Mouse (Mus musculus): ENCODE measurements around the gene 2610507B11Rik. TPM values are rescaled to one million over a fixed set of nuclear protein-coding genes. Genes with fewer than 3 reads are reported as not detected.

Gene 2610507B11Rik
- polyA plus RNA-seq, 1 experiment from 2014 or later, result 69.3 TPM

GRCm38 (mm10) chr11:78328512-78329056 lies 67.0 kb downstream of the 2610507B11Rik start:
- peak overlapping the region; percentile 91 for H3K4me3 ChIP-seq
- DNase-seq (ENCODE audit: low spot score), result no peak
- 1% methylated on average over 41 of the region's 41 CpGs for WGBS
- H3K27me3 ChIP-seq (ENCODE audit: insufficient read depth, poor library complexity, severe bottlenecking), result no peaks in the 10 kb centered on the region
- H3K9me3 ChIP-seq, result no peaks in the 10 kb centered on the region
- H3K4me1 ChIP-seq, result peaks cover 15% of the 10 kb centered on the region
- peak overlapping the region; percentile 85 for H3K27ac ChIP-seq
- H3K36me3 ChIP-seq, result peaks cover 35% of the 10 kb centered on the region

GRCm38 (mm10) chr11:78332676-78333075 lies 71.1 kb downstream of the 2610507B11Rik start:
- peak; percentile 65 for DNase-seq (ENCODE audit: low spot score)
- H3K9me3 ChIP-seq, result no peaks in the 10 kb centered on the region
- H3K4me1 ChIP-seq, result peaks cover 8% of the 10 kb centered on the region
- no peak overlapping the region for H3K4me3 ChIP-seq
- 93% methylated on average over 12 of the region's 12 CpGs for WGBS
- no peaks in the 10 kb centered on the region for H3K27me3 ChIP-seq (ENCODE audit: insufficient read depth, poor library complexity, severe bottlenecking)
- H3K36me3 ChIP-seq, result peaks cover 51% of the 10 kb centered on the region
- no peak overlapping the region for H3K27ac ChIP-seq

- no peak overlapping the region for H3K27ac ChIP-seq
- DNase-seq (ENCODE audit: low spot score), result no peak
- peaks cover 59% of the 10 kb centered on the region for H3K36me3 ChIP-seq
- H3K4me1 ChIP-seq, result peaks cover 4% of the 10 kb centered on the region
- no peaks in the 10 kb centered on the region for H3K9me3 ChIP-seq
- H3K4me3 ChIP-seq, result no peak overlapping the region
- H3K27me3 ChIP-seq (ENCODE audit: insufficient read depth, poor library complexity, severe bottlenecking), result no peaks in the 10 kb centered on the region
- 85% methylated on average over 5 of the region's 5 CpGs for WGBS
These were observed 72.4 kb downstream of the 2610507B11Rik start for GRCm38 (mm10) chr11:78333992-78334391.

- no peak overlapping the region for H3K4me3 ChIP-seq
- H3K9me3 ChIP-seq, result no peaks in the 10 kb centered on the region
- no peaks in the 10 kb centered on the region for H3K4me1 ChIP-seq
- 95% methylated on average over 8 of the region's 8 CpGs for WGBS
- H3K27me3 ChIP-seq (ENCODE audit: insufficient read depth, poor library complexity, severe bottlenecking), result no peaks in the 10 kb centered on the region
- DNase-seq (ENCODE audit: low spot score), result no peak
- peaks cover 83% of the 10 kb centered on the region for H3K36me3 ChIP-seq
- H3K27ac ChIP-seq, result no peak overlapping the region
These were observed 75.5 kb downstream of the 2610507B11Rik start for GRCm38 (mm10) chr11:78337040-78337439.

Other genes with a start within 250 kb of the 2610507B11Rik start
- gene Dhrs13, start 229.5 kb upstream of the 2610507B11Rik start, polyA plus RNA-seq (2016; fragmentation: Nextera tagmentation; extraction: Ambion mirVana), result 14.6 and 16.5 TPM in 2 replicates
- gene Flot2, start 223.8 kb upstream of the 2610507B11Rik start, polyA plus RNA-seq (2016; fragmentation: Nextera tagmentation; extraction: Ambion mirVana), result 72.0 and 81.4 TPM in 2 replicates
- 30.7 and 35.6 TPM in 2 replicates for gene Eral1, start 181.4 kb upstream of the 2610507B11Rik start, polyA plus RNA-seq (2016; fragmentation: Nextera tagmentation; extraction: Ambion mirVana)
- 24.0 and 25.5 TPM in 2 replicates for gene Fam222b, start 167.1 kb upstream of the 2610507B11Rik start, polyA plus RNA-seq (2016; fragmentation: Nextera tagmentation; extraction: Ambion mirVana)
- 57.9 and 88.7 TPM in 2 replicates for gene Traf4, start 96.2 kb upstream of the 2610507B11Rik start, polyA plus RNA-seq (2016; fragmentation: Nextera tagmentation; extraction: Ambion mirVana)
- 15.3 and 16.5 TPM in 2 replicates for gene Nek8, start 85.1 kb upstream of the 2610507B11Rik start, polyA plus RNA-seq (2016; fragmentation: Nextera tagmentation; extraction: Ambion mirVana)
- 16.9 and 18.7 TPM in 2 replicates for gene Tlcd1, start 85.0 kb upstream of the 2610507B11Rik start, polyA plus RNA-seq (2016; fragmentation: Nextera tagmentation; extraction: Ambion mirVana)
- gene Rpl23a, start 78.2 kb upstream of the 2610507B11Rik start, polyA plus RNA-seq (2016; fragmentation: Nextera tagmentation; extraction: Ambion mirVana), result 863 and 999 TPM in 2 replicates
- gene Rab34, start 73.3 kb upstream of the 2610507B11Rik start, polyA plus RNA-seq (2016; fragmentation: Nextera tagmentation; extraction: Ambion mirVana), result 63.2 and 88.1 TPM in 2 replicates
- gene Proca1, start 68.4 kb upstream of the 2610507B11Rik start, polyA plus RNA-seq (2016; fragmentation: Nextera tagmentation; extraction: Ambion mirVana), result 2.9 and 3.3 TPM in 2 replicates
- 44.0 and 49.0 TPM in 2 replicates for gene Sdf2, start 16.0 kb upstream of the 2610507B11Rik start, polyA plus RNA-seq (2016; fragmentation: Nextera tagmentation; extraction: Ambion mirVana)
- gene Supt6, start 15.8 kb upstream of the 2610507B11Rik start, polyA plus RNA-seq (2016; fragmentation: Nextera tagmentation; extraction: Ambion mirVana), result 28.3 and 29.1 TPM in 2 replicates
- gene BC030499, start 29.1 kb downstream of the 2610507B11Rik start, polyA plus RNA-seq (2016; fragmentation: Nextera tagmentation; extraction: Ambion mirVana), result 0.23 and 0.69 TPM in 2 replicates
- gene Spag5, start 39.8 kb downstream of the 2610507B11Rik start, polyA plus RNA-seq (2016; fragmentation: Nextera tagmentation; extraction: Ambion mirVana), result 39.1 and 39.3 TPM in 2 replicates
- 11.2 and 17.2 TPM in 2 replicates for gene Aldoc, start 61.2 kb downstream of the 2610507B11Rik start, polyA plus RNA-seq (2016; fragmentation: Nextera tagmentation; extraction: Ambion mirVana)
- gene Pigs, start 66.7 kb downstream of the 2610507B11Rik start, polyA plus RNA-seq (2016; fragmentation: Nextera tagmentation; extraction: Ambion mirVana), result 72.0 and 78.3 TPM in 2 replicates
- gene Unc119, start 81.7 kb downstream of the 2610507B11Rik start, polyA plus RNA-seq (2016; fragmentation: Nextera tagmentation; extraction: Ambion mirVana), result 40.7 and 66.1 TPM in 2 replicates
- 0.13 TPM in 1 of 2 replicates, not detected in the other for gene Foxn1, start 124.8 kb downstream of the 2610507B11Rik start, polyA plus RNA-seq (2016; fragmentation: Nextera tagmentation; extraction: Ambion mirVana)
- gene Slc13a2, start 160.5 kb downstream of the 2610507B11Rik start, polyA plus RNA-seq (2016; fragmentation: Nextera tagmentation; extraction: Ambion mirVana), result not detected in 2 replicates
- 7.8 and 12.8 TPM in 2 replicates for gene Slc46a1, start 203.9 kb downstream of the 2610507B11Rik start, polyA plus RNA-seq (2016; fragmentation: Nextera tagmentation; extraction: Ambion mirVana)
- 0.10 and 1.5 TPM in 2 replicates for gene Sarm1, start 236.0 kb downstream of the 2610507B11Rik start, polyA plus RNA-seq (2016; fragmentation: Nextera tagmentation; extraction: Ambion mirVana)
- gene Vtn, start 237.3 kb downstream of the 2610507B11Rik start, polyA plus RNA-seq (2016; fragmentation: Nextera tagmentation; extraction: Ambion mirVana), result 1.6 and 43.5 TPM in 2 replicates
- gene Sebox, start 241.7 kb downstream of the 2610507B11Rik start, polyA plus RNA-seq (2016; fragmentation: Nextera tagmentation; extraction: Ambion mirVana), result not detected in 2 replicates

Data from heart, embryonic 10.5 days (tissue).